Mouse (Mus musculus) ES-Bruce4 (cell line): ENCODE measurements around the gene Hnrnpul1.

Experiments
- CTCF ChIP-seq: IDR thresholded peaks from one replicate; pipeline ENCODE4 v1.8.1; 2011; ENCODE audit warnings: low read depth, low read length
- EP300 ChIP-seq: IDR thresholded peaks from 2 replicates; pipeline ENCODE4 v1.6.1; 2011; ENCODE audit warnings: low read depth, low read length; ENCODE audit not compliant: insufficient read depth
- POLR2A ChIP-seq: IDR thresholded peaks from one replicate; pipeline ENCODE4 v1.8.1; 2011; ENCODE audit warnings: low read length; ENCODE audit not compliant: insufficient read depth

GRCm38 (mm10) chr7:25754439-25754737, 169 bp downstream of the Hnrnpul1 start:
- TF ChIP-seq CTCF (no peak), POLR2A (no peak), EP300 (no peak)
